Mouse (Mus musculus) liver, postnatal 0 days (tissue): ENCODE results near the gene U90926. TPM values are rescaled to one million over a fixed set of nuclear protein-coding genes. Genes with fewer than 3 reads are reported as not detected.

Source experiments
- ATAC-seq: fragments of 200-750 bp; cut with Nextera tagmentation; 2 replicates; pipeline ENCODE4 v1.8.0; 2017; ENCODE audit warnings: mild to moderate bottlenecking, moderate library complexity
- DNase-seq: peaks from one replicate; pipeline ENCODE4 v3.0.0-alpha.2; 2016
- H3K27ac ChIP-seq: fragments of 300-500 bp; sonication (generic); 2 replicates; pipeline ENCODE4 v1.5.1; 2014; ENCODE audit warnings: antibody characterized with exemption, moderate library complexity, mild to moderate bottlenecking, low read depth
- H3K27me3 ChIP-seq: fragments of 300-500 bp; sonication (generic); 2 replicates; pipeline ENCODE4 v1.6.1; 2014; ENCODE audit warnings: low read length, control low read depth, mixed read lengths; ENCODE audit not compliant: insufficient read depth
- H3K36me3 ChIP-seq: fragments of 300-500 bp; sonication (generic); replicated peaks from 2 replicates; pipeline ENCODE4 v1.6.1; 2014; ENCODE audit warnings: mild to moderate bottlenecking, control low read depth, low read length, moderate library complexity, mixed read lengths; ENCODE audit not compliant: insufficient read depth
- H3K4me1 ChIP-seq: fragments of 300-500 bp; sonication (generic); 2 replicates; pipeline ENCODE4 v1.6.1; 2014; ENCODE audit warnings: antibody characterized with exemption, mild to moderate bottlenecking, control low read depth; ENCODE audit not compliant: insufficient read depth
- H3K4me2 ChIP-seq: fragments of 300-500 bp; sonication (generic); 2 replicates; pipeline ENCODE4 v1.6.1; 2014; ENCODE audit warnings: low read depth, mild to moderate bottlenecking, low read length, moderate library complexity, mixed read lengths
- H3K4me3 ChIP-seq: fragments of 300-500 bp; sonication (generic); 2 replicates; pipeline ENCODE4 v1.5.1; 2014; ENCODE audit warnings: low read depth, low read length
- H3K9ac ChIP-seq: fragments of 300-500 bp; sonication (generic); replicated peaks from 2 replicates; pipeline ENCODE4 v1.6.1; 2014; ENCODE audit warnings: mild to moderate bottlenecking, moderate library complexity
- H3K9me3 ChIP-seq: fragments of 300-500 bp; sonication (generic); 2 replicates; pipeline ENCODE4 v1.6.1; 2016; ENCODE audit warnings: mild to moderate bottlenecking, control low read depth, low read length, mixed read lengths
- CTCF ChIP-seq: sonication (generic); IDR thresholded peaks from 2 replicates; pipeline ENCODE4 v1.5.1; 2016; ENCODE audit warnings: antibody characterized with exemption, low read depth
- EP300 ChIP-seq: IDR thresholded peaks from 2 replicates; pipeline ENCODE4 v1.6.1; 2016; ENCODE audit warnings: antibody characterized with exemption, low read depth, mild to moderate bottlenecking
- WGBS: fragments of 180-500 bp; shearing (Covaris S2); extraction: QIAGEN DNeasy Blood & Tissue Kit; methylation state at CpG from one replicate; pipeline ENCODE4 v1.1.7; 2014; ENCODE audit not compliant: insufficient replicate concordance; 5-methylcytosine and 5-hydroxymethylcytosine counted together
- polyA plus RNA-seq: library from polyadenylated mRNA; unstranded; fragments of >200 nt; fragmentation: Nextera tagmentation; extraction: Ambion mirVana; gene quantifications from 2 replicates; pipeline ENCODE4 v1.2.1, GENCODE M21; 2015

U90926 gene
- polyA plus RNA-seq, 1 experiment from 2014 or later: not detected

DNA sequence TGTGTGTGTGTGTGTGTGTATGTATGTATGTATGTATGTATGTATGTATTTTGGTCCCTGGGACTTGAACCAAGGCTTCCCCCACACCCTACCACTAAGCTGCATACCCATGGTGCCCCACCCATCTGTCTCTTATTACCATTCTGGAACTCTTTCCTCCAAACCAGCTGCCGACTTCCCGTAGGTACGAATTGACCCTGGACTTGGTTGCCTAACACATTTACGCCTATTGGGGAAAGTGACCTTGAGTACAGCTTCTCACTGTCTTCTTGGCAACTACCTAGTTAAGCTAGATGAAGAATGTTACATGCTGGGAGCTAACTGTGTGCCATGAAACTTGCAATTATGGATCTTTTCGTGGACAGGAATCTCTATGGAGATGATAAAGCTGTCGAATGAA is 9.1 kb downstream of the U90926 start:
- Histone ChIP-seq H3K4me3 (no peak overlapping the region), H3K27me3 (no peaks in the 10 kb centered on the region), H3K9me3 (no peaks in the 10 kb centered on the region), H3K36me3 (peaks cover 14% of the 10 kb centered on the region), H3K27ac (no peak overlapping the region), H3K4me2 (no peak overlapping the region), H3K9ac (no peak overlapping the region), H3K4me1 (peaks cover 21% of the 10 kb centered on the region)
- no peak for DNase-seq
- TF ChIP-seq EP300: no peak
- TF ChIP-seq CTCF: no peak
- 65% methylated on average over 6 of the region's 6 CpGs for WGBS
- ATAC-seq: no peak

DNA sequence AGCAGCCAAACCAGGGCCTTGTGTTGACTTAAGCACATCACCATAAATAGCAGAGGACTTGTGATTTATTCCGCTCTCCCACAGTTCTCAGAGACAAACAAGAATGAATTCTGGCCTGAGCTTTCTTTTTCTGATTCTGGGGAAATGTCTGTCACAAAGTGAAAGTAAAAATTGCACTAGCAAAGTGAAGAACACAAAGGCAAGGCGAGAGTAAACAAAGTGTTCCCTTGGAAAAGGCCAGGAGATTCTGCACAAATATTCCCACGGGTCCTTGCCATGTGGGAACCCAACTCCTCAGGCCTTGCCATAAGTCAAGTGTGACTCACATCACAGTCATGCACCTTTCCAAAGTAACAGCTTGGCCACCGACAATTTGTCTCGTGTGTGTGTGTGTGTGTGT is 9.5 kb downstream of the U90926 start:
- DNase-seq (no peak), ATAC-seq (no peak)
- H3K27me3 ChIP-seq: no peaks in the 10 kb centered on the region
- H3K4me3 ChIP-seq: no peak overlapping the region
- WGBS: 77% methylated on average over 5 of the region's 5 CpGs
- H3K9ac ChIP-seq: no peak overlapping the region
- peaks cover 21% of the 10 kb centered on the region for H3K4me1 ChIP-seq
- peaks cover 18% of the 10 kb centered on the region for H3K36me3 ChIP-seq
- no peaks in the 10 kb centered on the region for H3K9me3 ChIP-seq
- H3K4me2 ChIP-seq: no peak overlapping the region
- TF ChIP-seq EP300 (no peak), CTCF (no peak)
- H3K27ac ChIP-seq: peak overlapping the region; percentile 41; the same call in 1 of the 2 replicates

DNA sequence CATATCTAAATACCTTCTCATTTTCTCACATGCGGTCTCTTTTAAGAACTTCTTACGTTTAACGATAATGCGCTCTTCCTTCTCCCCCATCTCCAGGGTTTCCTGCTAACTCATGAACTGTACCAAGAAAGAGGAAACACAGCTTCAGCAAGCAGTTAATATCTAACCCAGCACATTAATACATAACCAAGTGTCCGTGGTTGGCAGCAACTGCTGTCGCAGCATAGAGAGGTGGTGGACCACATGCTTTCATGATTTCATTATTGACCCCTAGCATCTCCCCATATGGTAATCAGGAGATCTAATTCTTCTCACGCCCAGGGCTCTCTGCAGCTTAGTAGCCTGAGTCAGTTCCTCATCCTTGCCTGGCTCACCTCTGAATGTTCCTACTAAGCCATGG is 10.0 kb downstream of the U90926 start:
- Histone ChIP-seq H3K27ac (peak overlapping the region; percentile 41; the same call in 1 of the 2 replicates), H3K27me3 (no peaks in the 10 kb centered on the region), H3K4me2 (no peak overlapping the region; the same call in 1 of the 2 replicates), H3K4me1 (peaks cover 21% of the 10 kb centered on the region), H3K9ac (no peak overlapping the region), H3K36me3 (peaks cover 21% of the 10 kb centered on the region), H3K4me3 (no peak overlapping the region), H3K9me3 (no peaks in the 10 kb centered on the region)
- WGBS: 36% methylated on average over 7 of the region's 7 CpGs
- TF ChIP-seq CTCF (no peak), EP300 (no peak)
- no peak for DNase-seq
- ATAC-seq: no peak

DNA sequence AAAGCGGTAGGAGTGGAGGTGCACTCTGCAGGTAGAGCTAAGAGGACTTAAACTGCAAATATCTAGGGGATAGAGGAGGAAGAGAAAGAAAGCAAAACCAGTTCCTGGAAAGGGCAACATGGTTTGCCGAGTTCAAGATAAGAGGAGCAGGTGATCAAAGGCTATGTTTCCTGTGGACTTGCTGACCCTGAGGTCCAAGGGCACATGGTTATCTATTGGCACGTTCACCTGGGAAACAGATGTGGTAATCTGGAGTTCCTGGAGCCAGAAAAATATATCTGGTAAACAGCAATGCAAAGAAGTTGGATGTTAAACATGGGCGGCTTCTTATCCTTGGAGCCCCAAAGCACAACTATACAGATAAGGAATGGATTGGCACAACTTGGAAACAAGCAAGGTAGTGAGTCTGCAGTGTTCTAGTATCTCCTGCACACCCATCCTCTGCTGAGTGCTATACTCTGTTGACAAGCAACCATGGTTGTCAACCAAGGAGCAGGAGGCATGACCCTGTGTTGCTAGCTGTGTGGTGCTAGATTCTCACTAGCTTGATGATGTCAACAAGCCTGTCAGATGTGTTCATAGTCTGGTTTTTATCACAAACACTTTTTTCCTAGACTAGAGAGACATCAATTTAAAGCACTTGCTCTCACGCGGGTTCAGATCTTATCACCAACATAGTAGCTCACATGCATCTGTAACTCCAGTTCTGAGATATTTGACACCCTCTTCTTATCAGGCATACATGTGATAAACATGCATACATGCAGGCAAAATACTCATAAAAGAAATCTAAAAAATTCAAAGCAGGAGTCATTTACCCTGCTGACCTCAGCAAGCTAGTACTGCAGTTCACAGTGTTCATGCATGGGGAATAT is 10.8 kb downstream of the U90926 start:
- H3K9me3 ChIP-seq: no peaks in the 10 kb centered on the region
- DNase-seq (peak; percentile 44), ATAC-seq (peak; percentile 94)
- H3K4me1 ChIP-seq: peaks cover 21% of the 10 kb centered on the region
- no peak overlapping the region; the same call in 1 of the 2 replicates for H3K4me2 ChIP-seq
- TF ChIP-seq EP300 (peak; percentile 78), CTCF (no peak)
- H3K27ac ChIP-seq: peak overlapping the region; percentile 72
- no peaks in the 10 kb centered on the region for H3K27me3 ChIP-seq
- no peak overlapping the region for H3K9ac ChIP-seq
- peaks cover 28% of the 10 kb centered on the region for H3K36me3 ChIP-seq
- H3K4me3 ChIP-seq: no peak overlapping the region
- 44% methylated on average over 6 of the region's 6 CpGs for WGBS

DNA sequence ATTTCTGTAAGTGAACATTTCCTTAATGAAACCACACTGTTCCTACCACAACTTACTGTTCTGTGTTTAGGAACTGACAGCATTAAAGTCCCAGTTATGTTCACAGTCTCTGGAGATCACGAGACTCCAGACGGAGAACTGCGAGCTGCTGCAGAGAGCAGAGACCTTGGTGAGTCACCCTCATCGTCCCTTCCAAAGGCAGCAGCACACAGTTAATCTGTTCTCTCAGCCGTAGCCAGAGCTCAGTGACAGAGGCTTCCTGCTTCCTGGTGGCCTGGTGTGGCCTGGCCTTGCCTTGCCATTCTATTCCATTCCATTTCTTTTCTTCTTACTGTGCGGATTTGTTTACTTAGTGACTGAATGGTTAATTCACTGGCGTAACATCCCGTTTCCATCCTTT is 16.9 kb downstream of the U90926 start:
- H3K9ac ChIP-seq: no peak overlapping the region
- H3K4me1 ChIP-seq: no peaks in the 10 kb centered on the region
- H3K27ac ChIP-seq: no peak overlapping the region
- WGBS: 84% methylated on average over 8 of the region's 8 CpGs
- H3K9me3 ChIP-seq: no peaks in the 10 kb centered on the region
- H3K27me3 ChIP-seq: no peaks in the 10 kb centered on the region
- H3K4me3 ChIP-seq: no peak overlapping the region
- H3K4me2 ChIP-seq: no peak overlapping the region
- DNase-seq (no peak), ATAC-seq (no peak)
- TF ChIP-seq EP300: no peak
- no peak for TF ChIP-seq CTCF
- peaks cover 62% of the 10 kb centered on the region for H3K36me3 ChIP-seq

DNA sequence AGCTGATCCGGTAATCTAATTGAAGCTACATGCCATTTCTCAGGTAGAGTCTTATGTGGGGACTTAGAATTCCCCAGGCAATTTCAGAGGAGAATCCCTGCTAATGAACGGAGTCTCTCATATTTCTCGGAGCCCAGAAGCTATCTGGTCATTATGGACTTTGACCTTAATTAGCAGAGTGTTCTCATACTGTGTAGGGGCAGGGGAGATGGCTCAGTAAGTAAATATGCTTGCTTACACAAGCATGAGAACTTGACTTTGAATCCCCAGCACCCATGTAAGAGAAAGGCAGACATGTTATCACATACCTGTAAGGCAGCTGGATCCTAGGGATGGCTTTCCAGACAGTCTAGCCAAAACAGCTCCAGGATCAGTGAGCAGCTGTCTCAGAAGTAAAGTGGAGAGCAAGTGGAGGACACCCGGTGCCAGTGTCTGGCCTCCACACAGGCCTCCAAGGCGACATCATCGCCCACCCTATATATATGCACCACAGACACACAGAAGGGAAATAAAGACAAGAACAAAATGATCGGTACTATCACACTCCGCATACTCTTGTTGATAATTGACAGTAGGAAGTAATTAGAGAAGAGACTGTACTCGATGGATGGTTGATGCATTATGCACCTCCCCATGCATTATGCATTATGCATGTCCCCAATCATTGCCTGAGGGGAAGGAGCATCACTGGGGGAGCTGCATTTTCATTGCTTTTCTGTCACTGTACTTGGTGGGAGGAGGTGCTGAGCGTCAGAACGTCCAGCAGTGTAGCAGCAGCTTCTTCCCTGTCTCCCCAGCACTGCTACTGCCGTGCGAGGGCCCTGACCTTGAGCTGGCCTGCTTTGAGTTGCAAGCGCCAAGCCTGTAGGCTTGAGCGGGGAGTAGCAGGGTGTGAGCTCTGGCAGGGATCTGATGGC is 18.1 kb downstream of the U90926 start:
- Histone ChIP-seq H3K36me3 (peaks cover 68% of the 10 kb centered on the region), H3K4me3 (no peak overlapping the region), H3K9ac (no peak overlapping the region), H3K9me3 (no peaks in the 10 kb centered on the region), H3K4me2 (no peak overlapping the region), H3K4me1 (no peaks in the 10 kb centered on the region), H3K27me3 (no peaks in the 10 kb centered on the region), H3K27ac (no peak overlapping the region)
- no peak for TF ChIP-seq CTCF
- TF ChIP-seq EP300: no peak
- no peak for DNase-seq
- WGBS: 84% methylated on average over 15 of the region's 15 CpGs
- ATAC-seq: peak; percentile 56
